Mouse (Mus musculus): Measurements from ENCODE around the gene Mipep.

The Mipep gene

DNA sequence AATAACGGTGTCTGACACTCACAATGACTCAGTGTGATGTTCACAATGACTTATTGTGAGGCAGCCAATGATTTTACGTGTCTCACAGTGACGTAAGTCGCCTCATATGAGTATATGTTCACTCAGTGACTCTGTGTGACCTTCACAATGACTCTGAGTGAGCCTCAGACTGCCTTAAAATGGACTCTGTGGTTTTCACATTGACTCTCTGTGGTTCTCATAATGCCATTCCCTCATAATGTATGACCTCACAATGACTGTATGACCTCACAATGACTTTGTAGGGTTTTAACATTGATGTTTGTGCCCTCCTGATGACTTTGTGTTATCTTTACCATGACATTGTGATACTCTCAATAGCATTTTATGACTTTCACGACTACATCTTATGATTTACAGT, 151.3 kb downstream of the Mipep start:
- ATAC-seq (ENCODE audit: insufficient number of reproducible peaks, low FRiP score, low TSS enrichment): no peak

DNA sequence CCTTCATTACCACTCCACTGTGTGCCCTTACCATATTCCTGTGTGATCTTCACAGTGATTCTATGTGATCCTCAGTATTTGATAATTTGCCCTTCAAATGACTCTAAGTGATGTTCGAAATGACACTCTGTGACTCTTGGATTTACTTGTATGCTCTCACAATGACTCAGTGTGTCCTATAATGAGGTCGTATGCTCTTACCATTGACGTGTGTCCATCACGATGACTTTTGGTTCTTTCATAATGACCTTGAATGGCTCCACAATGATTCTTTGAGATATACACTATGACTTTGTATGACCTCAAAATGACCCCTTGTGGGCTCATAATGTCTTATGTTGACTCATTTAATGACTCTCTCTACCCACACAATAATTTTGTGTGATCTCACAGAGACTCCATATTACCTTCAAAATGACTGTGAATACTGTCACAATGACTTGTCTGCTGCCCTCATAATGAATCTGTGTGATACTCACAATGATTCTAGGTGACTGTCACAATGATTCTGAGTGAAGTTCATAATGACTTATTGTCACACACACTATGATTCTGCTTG, 153.2 kb downstream of the Mipep start:
- no peak for ATAC-seq (ENCODE audit: insufficient number of reproducible peaks, low FRiP score, low TSS enrichment)

All from cerebellum, adult (tissue).